Mouse (Mus musculus) left cerebral cortex, postnatal 14 days (tissue): ENCODE measurements around the gene Nqo2. TPM values are rescaled to one million over a fixed set of nuclear protein-coding genes. Genes with fewer than 3 reads are reported as not detected.
"Not testable (repeated sequence)": the region's sequence is repeated elsewhere in the genome, so short reads cannot be mapped to it uniquely, and the experiment has no call there.

Experiments used
- DNase-seq, 2 experiments: peaks; one replicate each; pipeline ENCODE4 v3.0.0; 2021 to 2022; ENCODE audit warnings: low spot score in 2 of 2, mixed read lengths in 1 of 2
- intact Hi-C: fragments of 180-260 bp; cut with DNase I; formaldehyde crosslinking; loops from one replicate; pipeline ENCODE4 v1.15.1; 2025
- long read RNA-seq, 2 experiments: library from polyadenylated mRNA; stranded (forward); transcript quantifications; one replicate each; pipeline ENCODE4 v2.0.0; 2021
- total RNA-seq, 2 experiments: library from RNA; stranded (reverse); gene quantifications; 2 replicates each; pipeline ENCODE4 v1.2.3; 2021

The Nqo2 gene
- total RNA-seq: 1 to 10 TPM; 5.2 to 6.2 TPM
- long read RNA-seq, experiment 1, transcript Nqo2-202 (7 exons, 3,842 nt): major isoform, 7 of 11 reads
- long read RNA-seq, experiment 1, partial matches to known transcripts: 0 of 11 reads
- long read RNA-seq, experiment 1, other reads (novel, unspliced or antisense): 1 of 11 reads
- long read RNA-seq, experiment 2, transcript Nqo2-202 (7 exons, 3,842 nt): major isoform, 5 of 10 reads
- long read RNA-seq, experiment 2, partial matches to known transcripts: 0 of 10 reads
- long read RNA-seq, experiment 2, other reads (novel, unspliced or antisense): 2 of 10 reads

GRCm38 (mm10) chr13:33964206-33965046 lies at the start of gene Nqo2:
Nqo2 (plus strand) TSS chr13:33964687.
- DNase-seq: peak; percentile 49 to 67
- intact Hi-C loops: no loop called here

GRCm38 (mm10) chr13:33921041-33921440 lies 43.4 kb upstream of the Nqo2 start:
- intact Hi-C loops: no loop called here
- no peak for DNase-seq

GRCm38 (mm10) chr13:33921699-33922098 lies 42.8 kb upstream of the Nqo2 start:
- no peak for DNase-seq
- intact Hi-C loops: no loop called here

- DNase-seq: no peak
- intact Hi-C loops: no loop called here
Observed at GRCm38 (mm10) chr13:33930281-33930680, 34.2 kb upstream of the Nqo2 start.

GRCm38 (mm10) chr13:33930912-33931311 lies 33.6 kb upstream of the Nqo2 start:
- intact Hi-C loops: no loop called here

GRCm38 (mm10) chr13:33934743-33935142 lies 29.7 kb upstream of the Nqo2 start:
- DNase-seq: no peak
- intact Hi-C loops: no loop called here

More at GRCm38 (mm10) chr13:33930912-33931311, 33.6 kb upstream of the Nqo2 start:
- DNase-seq: no peak

- intact Hi-C loops: no loop called here
Observed at GRCm38 (mm10) chr13:33935465-33936181, 28.9 kb upstream of the Nqo2 start.

GRCm38 (mm10) chr13:33937151-33937550 lies 27.3 kb upstream of the Nqo2 start:
- intact Hi-C loops: no loop called here

More at GRCm38 (mm10) chr13:33935465-33936181, 28.9 kb upstream of the Nqo2 start:
- DNase-seq: peak; percentile 48 to 62

GRCm38 (mm10) chr13:33937587-33937986 lies 26.9 kb upstream of the Nqo2 start:
- not testable (repeated sequence) for DNase-seq

More at GRCm38 (mm10) chr13:33937151-33937550, 27.3 kb upstream of the Nqo2 start:
- no peak for DNase-seq

GRCm38 (mm10) chr13:33941288-33941808 lies 23.1 kb upstream of the Nqo2 start:
- intact Hi-C loops: no loop called here
- DNase-seq: no peak

More at GRCm38 (mm10) chr13:33937587-33937986, 26.9 kb upstream of the Nqo2 start:
- intact Hi-C loops: not testable (repeated sequence)

- intact Hi-C loops: no loop called here
- DNase-seq: peak; percentile 26 to 29
Observed at GRCm38 (mm10) chr13:33942212-33942779, 22.2 kb upstream of the Nqo2 start.

GRCm38 (mm10) chr13:33951308-33952074 lies 13.0 kb upstream of the Nqo2 start:
- intact Hi-C loops: no loop called here
- no peak for DNase-seq

- no peak for DNase-seq
- intact Hi-C loops: no loop called here
Observed at GRCm38 (mm10) chr13:33952075-33952449, 12.4 kb upstream of the Nqo2 start.

GRCm38 (mm10) chr13:33952947-33953346 lies 11.5 kb upstream of the Nqo2 start:
- DNase-seq: no peak
- intact Hi-C loops: no loop called here

GRCm38 (mm10) chr13:33956571-33957421 lies 7.7 kb upstream of the Nqo2 start:
- intact Hi-C loops: loop anchor here (2.0 kb wide), 1 partner anchor 40 kb away; no protein-coding TSS in a partner anchor
- peak; percentile 37 to 45 for DNase-seq

- intact Hi-C loops: no loop called here
- DNase-seq: no peak
Observed at GRCm38 (mm10) chr13:33959771-33960170, 4.7 kb upstream of the Nqo2 start.
